Mouse (Mus musculus): Measurements from ENCODE around the gene Rhbdf2.

- TF ChIP-seq TAL1 (IDR thresholded peaks at IDR 0.05; ENCODE audit: low read length) (no peak), GATA1 (IDR thresholded peaks at IDR 0.05; ENCODE audit: low read length) (no peak)
These were observed 45.1 kb upstream of the Rhbdf2 start for GRCm38 (mm10) chr11:116671845-116672434.
